Mouse (Mus musculus): ENCODE results near the gene Cenpi. TPM values are rescaled to one million over a fixed set of nuclear protein-coding genes. Genes with fewer than 3 reads are reported as not detected.

The Cenpi gene
- total and polyA plus RNA-seq, 3 experiments, result 0.86 to 42.6 (median 37.9) TPM

DNA sequence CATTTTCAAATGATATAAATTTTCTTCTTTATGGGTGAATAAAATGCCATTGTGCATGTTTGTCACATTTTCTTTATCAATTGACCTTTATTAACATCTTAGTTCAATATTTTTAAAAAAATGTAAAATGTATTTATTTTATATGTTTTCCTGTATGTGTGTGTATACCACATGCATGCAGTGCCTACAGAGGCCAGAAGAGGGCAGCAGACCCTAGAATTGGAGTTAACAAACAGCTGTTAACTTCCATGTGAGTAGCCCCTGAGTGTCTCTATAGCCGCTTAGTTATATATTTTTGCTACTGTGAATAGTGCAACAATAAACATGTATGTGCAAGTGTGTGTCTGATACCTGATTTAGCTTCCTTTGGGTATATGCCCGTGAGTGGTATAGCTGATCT is 25.4 kb downstream of the Cenpi start:
- TF ChIP-seq CTCF (IDR thresholded peaks at IDR 0.05; ENCODE audit: low read depth, low read length), result no peak
- TF ChIP-seq POLR2AphosphoS5 (IDR thresholded peaks at IDR 0.05; ENCODE audit: insufficient replicate concordance, low read depth, low read length), result no peak
- TF ChIP-seq GATA2 (IDR thresholded peaks at IDR 0.05; ENCODE audit: borderline replicate concordance, low read depth, low read length), result no peak
- no peak for TF ChIP-seq GATA1 (IDR thresholded peaks at IDR 0.05; ENCODE audit: borderline replicate concordance, low read length)
- TF ChIP-seq TAL1 (conservative IDR thresholded peaks at IDR 0.05; ENCODE audit: low read depth, low read length), result no peak
- H3K9me3 ChIP-seq (replicated peaks), result no peaks in the 10 kb centered on the region
- no peak overlapping the region for H3K4me3 ChIP-seq (ENCODE audit: low read depth, low read length)
- DNase-seq (ENCODE audit: low spot score) (no peak), ATAC-seq (ENCODE audit: extremely low read depth, insufficient number of reproducible peaks, low FRiP score, poor library complexity, severe bottlenecking) (no peak)
- no peaks in the 10 kb centered on the region for H3K27me3 ChIP-seq (ENCODE audit: insufficient read depth, low read length)
- H3K4me1 ChIP-seq (ENCODE audit: insufficient read depth, low read depth, low read length), result no peaks in the 10 kb centered on the region
- H3K36me3 ChIP-seq (replicated peaks), result peaks cover 28% of the 10 kb centered on the region

GRCm38 (mm10) chrX:134342735-134343134 is 34.9 kb downstream of the Cenpi start:
- no peak for DNase-seq (ENCODE audit: low spot score)
- peaks cover 70% of the 10 kb centered on the region for H3K36me3 ChIP-seq (replicated peaks)
- no peak for ATAC-seq (ENCODE audit: extremely low read depth, insufficient number of reproducible peaks, low FRiP score, poor library complexity, severe bottlenecking)
- no peak for TF ChIP-seq CTCF (IDR thresholded peaks at IDR 0.05; ENCODE audit: low read depth, low read length)
- no peak for TF ChIP-seq GATA1 (IDR thresholded peaks at IDR 0.05; ENCODE audit: borderline replicate concordance, low read length)
- no peak for TF ChIP-seq TAL1 (conservative IDR thresholded peaks at IDR 0.05; ENCODE audit: low read depth, low read length)
- no peak for TF ChIP-seq GATA2 (IDR thresholded peaks at IDR 0.05; ENCODE audit: borderline replicate concordance, low read depth, low read length)
- no peak for TF ChIP-seq POLR2AphosphoS5 (IDR thresholded peaks at IDR 0.05; ENCODE audit: insufficient replicate concordance, low read depth, low read length)
- no peaks in the 10 kb centered on the region for H3K9me3 ChIP-seq (replicated peaks)
- H3K4me3 ChIP-seq (ENCODE audit: low read depth, low read length), result no peak overlapping the region
- no peaks in the 10 kb centered on the region for H3K4me1 ChIP-seq (ENCODE audit: insufficient read depth, low read depth, low read length)
- H3K27me3 ChIP-seq (ENCODE audit: insufficient read depth, low read length), result no peaks in the 10 kb centered on the region

DNA sequence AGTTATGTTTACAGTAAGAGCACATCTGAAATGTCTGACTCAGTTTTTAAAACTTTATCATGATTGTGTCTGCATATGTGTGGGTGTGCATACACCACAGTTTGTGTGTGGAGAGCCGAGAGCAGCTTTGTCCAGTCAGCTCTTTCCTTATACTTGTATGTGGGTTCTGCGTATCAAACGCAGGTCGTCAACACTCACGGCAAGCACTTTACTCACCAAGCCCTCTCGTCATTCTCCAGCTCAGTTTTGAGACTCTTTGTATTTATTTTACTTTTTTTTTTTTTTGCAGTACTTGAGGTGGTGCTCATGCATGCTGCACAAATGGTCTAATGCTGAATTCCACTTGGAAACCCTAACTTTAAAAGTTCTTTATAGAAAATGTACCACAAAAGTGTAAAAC is 42.3 kb downstream of the Cenpi start:
- H3K4me3 ChIP-seq (ENCODE audit: low read depth, low read length), result no peak overlapping the region
- no peaks in the 10 kb centered on the region for H3K9me3 ChIP-seq (replicated peaks)
- TF ChIP-seq POLR2AphosphoS5 (IDR thresholded peaks at IDR 0.05; ENCODE audit: insufficient replicate concordance, low read depth, low read length) (no peak), GATA1 (IDR thresholded peaks at IDR 0.05; ENCODE audit: borderline replicate concordance, low read length) (no peak), TAL1 (conservative IDR thresholded peaks at IDR 0.05; ENCODE audit: low read depth, low read length) (no peak), GATA2 (IDR thresholded peaks at IDR 0.05; ENCODE audit: borderline replicate concordance, low read depth, low read length) (no peak), CTCF (IDR thresholded peaks at IDR 0.05; ENCODE audit: low read depth, low read length) (no peak)
- no peaks in the 10 kb centered on the region for H3K4me1 ChIP-seq (ENCODE audit: insufficient read depth, low read depth, low read length)
- ATAC-seq (ENCODE audit: extremely low read depth, insufficient number of reproducible peaks, low FRiP score, poor library complexity, severe bottlenecking) (no peak), DNase-seq (ENCODE audit: low spot score) (no peak)
- peaks cover 61% of the 10 kb centered on the region for H3K36me3 ChIP-seq (replicated peaks)
- no peaks in the 10 kb centered on the region for H3K27me3 ChIP-seq (ENCODE audit: insufficient read depth, low read length)

- H3K4me1 ChIP-seq (ENCODE audit: insufficient read depth, low read depth, low read length), result no peaks in the 10 kb centered on the region
- no peaks in the 10 kb centered on the region for H3K9me3 ChIP-seq (replicated peaks)
- ATAC-seq (ENCODE audit: extremely low read depth, insufficient number of reproducible peaks, low FRiP score, poor library complexity, severe bottlenecking), result no peak
- H3K4me3 ChIP-seq (ENCODE audit: low read depth, low read length), result no peak overlapping the region
- TF ChIP-seq TAL1 (conservative IDR thresholded peaks at IDR 0.05; ENCODE audit: low read depth, low read length) (no peak), GATA2 (IDR thresholded peaks at IDR 0.05; ENCODE audit: borderline replicate concordance, low read depth, low read length) (no peak), POLR2AphosphoS5 (IDR thresholded peaks at IDR 0.05; ENCODE audit: insufficient replicate concordance, low read depth, low read length) (no peak), GATA1 (IDR thresholded peaks at IDR 0.05; ENCODE audit: borderline replicate concordance, low read length) (no peak), CTCF (IDR thresholded peaks at IDR 0.05; ENCODE audit: low read depth, low read length) (no peak)
- DNase-seq (ENCODE audit: low spot score), result no peak
- H3K36me3 ChIP-seq (replicated peaks), result peaks cover 55% of the 10 kb centered on the region
- H3K27me3 ChIP-seq (ENCODE audit: insufficient read depth, low read length), result no peaks in the 10 kb centered on the region
Observed at GRCm38 (mm10) chrX:134353848-134354247, 46.0 kb downstream of the Cenpi start.

DNA sequence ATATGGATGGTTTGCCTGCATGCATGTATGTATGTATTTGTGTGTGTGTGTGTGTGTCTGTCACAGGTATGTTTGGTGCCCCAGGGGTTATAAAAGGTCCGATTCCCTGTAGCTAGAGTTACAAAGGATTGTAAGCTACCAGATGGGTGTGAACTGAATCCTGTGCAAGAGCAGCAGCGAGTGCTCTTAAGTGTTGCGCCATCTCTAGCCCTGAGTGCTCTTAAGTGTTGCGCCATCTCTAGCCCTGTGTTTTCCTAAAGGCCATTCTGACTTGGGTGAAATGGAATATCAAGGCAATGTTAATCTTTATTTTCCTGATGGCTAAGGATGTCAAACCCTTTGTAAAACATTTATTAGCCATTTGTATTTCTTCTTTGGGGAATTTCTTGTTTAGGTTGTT is 51.5 kb downstream of the Cenpi start:
- H3K4me3 ChIP-seq (ENCODE audit: low read depth, low read length), result no peak overlapping the region
- no peaks in the 10 kb centered on the region for H3K27me3 ChIP-seq (ENCODE audit: insufficient read depth, low read length)
- ATAC-seq (ENCODE audit: extremely low read depth, insufficient number of reproducible peaks, low FRiP score, poor library complexity, severe bottlenecking), result no peak
- TF ChIP-seq POLR2AphosphoS5 (IDR thresholded peaks at IDR 0.05; ENCODE audit: insufficient replicate concordance, low read depth, low read length), result no peak
- TF ChIP-seq GATA2 (IDR thresholded peaks at IDR 0.05; ENCODE audit: borderline replicate concordance, low read depth, low read length), result no peak
- no peak for TF ChIP-seq GATA1 (IDR thresholded peaks at IDR 0.05; ENCODE audit: borderline replicate concordance, low read length)
- DNase-seq (ENCODE audit: low spot score), result no peak
- no peaks in the 10 kb centered on the region for H3K4me1 ChIP-seq (ENCODE audit: insufficient read depth, low read depth, low read length)
- no peaks in the 10 kb centered on the region for H3K9me3 ChIP-seq (replicated peaks)
- H3K36me3 ChIP-seq (replicated peaks), result peaks cover 48% of the 10 kb centered on the region

- H3K4me1 ChIP-seq (ENCODE audit: insufficient read depth, low read depth, low read length), result no peaks in the 10 kb centered on the region
- no peak for DNase-seq (ENCODE audit: low spot score)
- no peak overlapping the region for H3K4me3 ChIP-seq (ENCODE audit: low read depth, low read length)
- no peaks in the 10 kb centered on the region for H3K27me3 ChIP-seq (ENCODE audit: insufficient read depth, low read length)
- ATAC-seq (ENCODE audit: extremely low read depth, insufficient number of reproducible peaks, low FRiP score, poor library complexity, severe bottlenecking), result no peak
- H3K36me3 ChIP-seq (replicated peaks), result peaks cover 50% of the 10 kb centered on the region
- TF ChIP-seq CTCF (IDR thresholded peaks at IDR 0.05; ENCODE audit: low read depth, low read length), result no peak
- no peak for TF ChIP-seq TAL1 (conservative IDR thresholded peaks at IDR 0.05; ENCODE audit: low read depth, low read length)
- TF ChIP-seq GATA1 (IDR thresholded peaks at IDR 0.05; ENCODE audit: borderline replicate concordance, low read length), result no peak
- no peak for TF ChIP-seq GATA2 (IDR thresholded peaks at IDR 0.05; ENCODE audit: borderline replicate concordance, low read depth, low read length)
- no peak for TF ChIP-seq POLR2AphosphoS5 (IDR thresholded peaks at IDR 0.05; ENCODE audit: insufficient replicate concordance, low read depth, low read length)
- no peaks in the 10 kb centered on the region for H3K9me3 ChIP-seq (replicated peaks)
Observed at GRCm38 (mm10) chrX:134362156-134362555, 54.3 kb downstream of the Cenpi start.
